Mouse (Mus musculus) kidney, adult 2 months (tissue): ENCODE measurements around the gene Fkbp5.

Experiments used
- CTCF ChIP-seq: fragments of 200-500 bp; conservative IDR thresholded peaks from 2 replicates; pipeline ENCODE4 v1.5.1; 2011; ENCODE audit warnings: low read depth, mild to moderate bottlenecking, control low read depth, low read length, moderate library complexity, mixed read lengths; ENCODE audit not compliant: insufficient read depth, insufficient read length
- POLR2A ChIP-seq: fragments of 200-500 bp; IDR thresholded peaks from one replicate; pipeline ENCODE4 v1.6.1; 2011; ENCODE audit warnings: low read depth, low read length, control low read depth

- TF ChIP-seq CTCF (no peak), POLR2A (no peak)
Observed at GRCm38 (mm10) chr17:28505591-28505990, 11.7 kb downstream of the Fkbp5 start.
